In genomic region chr4:32529443-32529995, GRCm38 (mm10) we compare ENCODE assay signal across 14 mouse cellular contexts.
DNase-seq lines count a peak whose midpoint lies in the region; ATAC-seq and TF ChIP-seq lines count a peak whose summit lies in the region.
"Had no signal": no experiment of that assay in that cellular context is flagged by ENCODE, and none has a peak within 500 bp of the region (broad histone marks: within the 10 kb centered on the region; RNA-seq: fewer than 3 reads in every experiment).

No protein-coding gene starts in this region.

- no peak for TF ChIP-seq CTCF in layer of hippocampus, adult 2 months (conservative IDR thresholded peaks at IDR 0.05)

- no peak overlapping the region for H3K4me2 ChIP-seq in midbrain, embryonic 11.5 days
- no peak overlapping the region for H3K4me2 ChIP-seq in neural tube, embryonic 15.5 days
- H3K4me2 ChIP-seq: lung, embryonic 14.5 days had no signal

- no peak for ATAC-seq in midbrain, embryonic 11.5 days (ENCODE audit: low FRiP score)
- no peak for ATAC-seq in neural tube, embryonic 15.5 days (ENCODE audit: low FRiP score)

- H3K9me3 ChIP-seq in hindbrain, embryonic 10.5 days, result no peaks in the 10 kb centered on the region
- no peaks in the 10 kb centered on the region for H3K9me3 ChIP-seq in midbrain, embryonic 11.5 days (ENCODE audit: control insufficient read depth, low read length)
- no peaks in the 10 kb centered on the region for H3K9me3 ChIP-seq in neural tube, embryonic 15.5 days (replicated peaks)

- H3K27ac ChIP-seq in layer of hippocampus, adult 2 months, result peak overlapping the region; percentile 87
- H3K27ac ChIP-seq in hindbrain, embryonic 10.5 days, result peak overlapping the region; percentile 83
- no peak overlapping the region for H3K27ac ChIP-seq in midbrain, embryonic 11.5 days (ENCODE audit: low read depth, low read length)
- peak overlapping the region; percentile 90 for H3K27ac ChIP-seq in neural tube, embryonic 15.5 days (replicated peaks)
- H3K27ac ChIP-seq: heart, adult 2 months had no signal

- DNase-seq in layer of hippocampus, adult 2 months (ENCODE audit: low spot score in 2 of 2), result no peak
- no peak for DNase-seq in layer of hippocampus, postnatal 25 days (ENCODE audit: extremely low spot score in 1 of 2, low spot score in 1 of 2)
- DNase-seq in hindbrain, embryonic 10.5 days (ENCODE audit: low spot score), result no peak
- DNase-seq in midbrain, embryonic 11.5 days (ENCODE audit: low spot score, missing footprints), result peak; percentile 88
- DNase-seq in Muller cell, postnatal 12 days (ENCODE audit: inconsistent ontology term), result no peak
- DNase-seq in thymus, postnatal 14 days, result no peak
- no peak for DNase-seq in gastrocnemius, postnatal 10 days
- DNase-seq: B cell, adult 2 months; cerebellum, adult 8-10 months; heart, adult 2 months; heart, postnatal 14 days; kidney, adult 11 months; lung, embryonic 14.5 days had no signal

- no peak overlapping the region for H3K9ac ChIP-seq in midbrain, embryonic 11.5 days (ENCODE audit: low read length)
- H3K9ac ChIP-seq in neural tube, embryonic 15.5 days (replicated peaks), result 0 out of 2 replicates have a peak overlapping the region, but pooled peaks have one; percentile 10
- H3K9ac ChIP-seq: lung, embryonic 14.5 days had no signal

- no peak overlapping the region for H3K4me3 ChIP-seq in layer of hippocampus, adult 2 months
- no peak overlapping the region for H3K4me3 ChIP-seq in hindbrain, embryonic 10.5 days
- H3K4me3 ChIP-seq in midbrain, embryonic 11.5 days (ENCODE audit: low read depth, low read length), result no peak overlapping the region
- H3K4me3 ChIP-seq in neural tube, embryonic 15.5 days (replicated peaks), result no peak overlapping the region
- H3K4me3 ChIP-seq: heart, adult 2 months had no signal

- H3K27me3 ChIP-seq in hindbrain, embryonic 10.5 days (ENCODE audit: insufficient read depth, poor library complexity, severe bottlenecking), result no peaks in the 10 kb centered on the region
- H3K27me3 ChIP-seq in midbrain, embryonic 11.5 days (ENCODE audit: control insufficient read depth, insufficient read depth, low read length), result no peaks in the 10 kb centered on the region
- no peaks in the 10 kb centered on the region for H3K27me3 ChIP-seq in neural tube, embryonic 15.5 days (replicated peaks)

- WGBS in hindbrain, embryonic 10.5 days, result 80% methylated on average over 17 of the region's 17 CpGs
- WGBS in midbrain, embryonic 11.5 days, result 79% methylated on average over 17 of the region's 17 CpGs
- WGBS in neural tube, embryonic 15.5 days, result 64% methylated on average over 17 of the region's 17 CpGs

- H3K4me1 ChIP-seq in hindbrain, embryonic 10.5 days (replicated peaks), result peaks cover 79% of the 10 kb centered on the region
- peaks cover 47% of the 10 kb centered on the region for H3K4me1 ChIP-seq in midbrain, embryonic 11.5 days (ENCODE audit: control insufficient read depth, insufficient read depth, low read length)
- peaks cover 68% of the 10 kb centered on the region for H3K4me1 ChIP-seq in neural tube, embryonic 15.5 days

- no peaks in the 10 kb centered on the region for H3K36me3 ChIP-seq in hindbrain, embryonic 10.5 days
- H3K36me3 ChIP-seq in midbrain, embryonic 11.5 days (ENCODE audit: control insufficient read depth, insufficient read depth, low read length), result no peaks in the 10 kb centered on the region
- H3K36me3 ChIP-seq in neural tube, embryonic 15.5 days, result no peaks in the 10 kb centered on the region
